Mouse (Mus musculus) heart, embryonic 16.5 days (tissue): Measurements from ENCODE around the gene Abi1. TPM values are rescaled to one million over a fixed set of nuclear protein-coding genes. Genes with fewer than 3 reads are reported as not detected.

Experiments
- ATAC-seq: fragments of 200-750 bp; cut with Nextera tagmentation; replicated peaks from 2 replicates; pipeline ENCODE4 v1.8.0; 2017; ENCODE audit warnings: moderate number of reproducible peaks; ENCODE audit not compliant: insufficient read depth, low FRiP score; ENCODE audit errors: extremely low read depth
- H3K27ac ChIP-seq: fragments of 300-500 bp; sonication (generic); 2 replicates; pipeline ENCODE4 v1.5.1; 2014; ENCODE audit warnings: mild to moderate bottlenecking, low read length, control low read depth, moderate library complexity
- H3K27me3 ChIP-seq: fragments of 300-500 bp; sonication (generic); 2 replicates; pipeline ENCODE4 v1.6.1; 2014; ENCODE audit warnings: low read length, mixed read lengths; ENCODE audit not compliant: control insufficient read depth, insufficient read depth
- H3K36me3 ChIP-seq: fragments of 300-500 bp; sonication (generic); 2 replicates; pipeline ENCODE4 v1.6.1; 2014; ENCODE audit not compliant: control insufficient read depth, insufficient read depth
- H3K4me1 ChIP-seq: fragments of 300-500 bp; sonication (generic); 2 replicates; pipeline ENCODE4 v1.6.1; 2014; ENCODE audit warnings: low read length, mixed read lengths; ENCODE audit not compliant: control insufficient read depth, insufficient read depth
- H3K4me2 ChIP-seq: fragments of 300-500 bp; sonication (generic); 2 replicates; pipeline ENCODE4 v1.6.1; 2014; ENCODE audit warnings: low read depth, mild to moderate bottlenecking, control low read depth, low read length
- H3K4me3 ChIP-seq: fragments of 300-500 bp; sonication (generic); 2 replicates; pipeline ENCODE4 v1.5.1; 2014; ENCODE audit warnings: mild to moderate bottlenecking, control low read depth, low read length
- H3K9ac ChIP-seq: fragments of 300-500 bp; sonication (generic); 2 replicates; pipeline ENCODE4 v1.6.1; 2014; ENCODE audit warnings: low read length, control low read depth
- H3K9me3 ChIP-seq: fragments of 300-500 bp; sonication (generic); replicated peaks from 2 replicates; pipeline ENCODE4 v1.6.1; 2016; ENCODE audit warnings: low read length; ENCODE audit not compliant: control insufficient read depth
- WGBS: fragments of 180-500 bp; shearing (Covaris S2); extraction: QIAGEN DNeasy Blood & Tissue Kit; methylation state at CpG from one replicate; pipeline ENCODE4 v1.1.7; 2014; 5-methylcytosine and 5-hydroxymethylcytosine counted together
- polyA plus RNA-seq: library from polyadenylated mRNA; unstranded; fragments of >200 nt; fragmentation: Nextera tagmentation; extraction: Ambion mirVana; gene quantifications from 2 replicates; pipeline ENCODE4 v1.2.1, GENCODE M21; 2015

Gene Abi1
- polyA plus RNA-seq, 1 experiment from 2014 or later = 36.5 TPM

GRCm38 (mm10) chr2:23039082-23040000 is 700 bp downstream of the Abi1 start:
- peak overlapping the region; percentile 98 for H3K27ac ChIP-seq
- H3K4me2 ChIP-seq = peak overlapping the region; percentile 86
- peak overlapping the region; percentile 94 for H3K9ac ChIP-seq
- H3K36me3 ChIP-seq = no peaks in the 10 kb centered on the region
- H3K9me3 ChIP-seq = no peaks in the 10 kb centered on the region
- H3K27me3 ChIP-seq = no peaks in the 10 kb centered on the region
- under 1% methylated on average over 50 of the region's 59 CpGs for WGBS
- peak; percentile 67 for ATAC-seq
- peak overlapping the region; percentile 88 for H3K4me3 ChIP-seq
- H3K4me1 ChIP-seq = peaks cover 14% of the 10 kb centered on the region

DNA sequence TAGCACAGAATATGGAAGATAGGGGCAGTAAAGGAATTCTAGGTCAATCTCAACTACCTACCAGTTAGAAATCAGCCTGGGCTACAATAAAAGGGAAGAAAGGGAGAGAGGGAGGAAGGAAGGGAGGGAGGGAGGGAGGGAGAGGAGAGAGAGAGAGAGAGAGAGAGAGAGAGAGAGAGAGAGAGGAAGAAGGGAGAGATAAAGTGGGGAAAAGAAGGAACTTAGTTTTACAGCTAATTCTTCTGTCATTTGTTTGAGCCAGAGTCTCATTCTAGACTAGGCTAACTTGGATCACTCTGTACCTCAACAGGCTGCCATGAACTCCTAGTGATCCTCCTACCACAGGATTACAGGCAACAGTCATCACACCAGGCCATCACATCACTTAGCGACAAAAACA is 4.6 kb downstream of the Abi1 start:
- H3K27ac ChIP-seq = no peak overlapping the region
- no peaks in the 10 kb centered on the region for H3K36me3 ChIP-seq
- H3K27me3 ChIP-seq = no peaks in the 10 kb centered on the region
- peaks cover 14% of the 10 kb centered on the region for H3K4me1 ChIP-seq
- no peak overlapping the region for H3K4me2 ChIP-seq
- ATAC-seq = no peak
- no peak overlapping the region for H3K4me3 ChIP-seq
- no peaks in the 10 kb centered on the region for H3K9me3 ChIP-seq
- H3K9ac ChIP-seq = no peak overlapping the region
- 98% methylated on average over 1 of the region's 1 CpGs for WGBS

- 0 out of 2 replicates have a peak, but pooled peaks cover 2% of the 10 kb centered on the region for H3K36me3 ChIP-seq
- no peak overlapping the region for H3K4me3 ChIP-seq
- peaks cover 14% of the 10 kb centered on the region for H3K4me1 ChIP-seq
- H3K27me3 ChIP-seq = no peaks in the 10 kb centered on the region
- no peak overlapping the region for H3K9ac ChIP-seq
- ATAC-seq = no peak
- WGBS = 59% methylated on average over 3 of the region's 3 CpGs
- H3K9me3 ChIP-seq = no peaks in the 10 kb centered on the region
- no peak overlapping the region for H3K4me2 ChIP-seq
- no peak overlapping the region for H3K27ac ChIP-seq
These were observed 5.2 kb downstream of the Abi1 start for GRCm38 (mm10) chr2:23034692-23035435.

GRCm38 (mm10) chr2:23030631-23031030 is 9.4 kb downstream of the Abi1 start:
- Histone ChIP-seq H3K4me3 (no peak overlapping the region), H3K4me2 (no peak overlapping the region), H3K36me3 (0 out of 2 replicates have a peak, but pooled peaks cover 7% of the 10 kb centered on the region), H3K27ac (no peak overlapping the region), H3K9me3 (no peaks in the 10 kb centered on the region), H3K4me1 (peaks cover 12% of the 10 kb centered on the region), H3K27me3 (no peaks in the 10 kb centered on the region), H3K9ac (no peak overlapping the region)
- no peak for ATAC-seq
- WGBS = 93% methylated on average over 4 of the region's 4 CpGs

- ATAC-seq = no peak
- 85% methylated on average over 4 of the region's 4 CpGs for WGBS
- peaks cover 8% of the 10 kb centered on the region for H3K4me1 ChIP-seq
These were observed 11.2 kb downstream of the Abi1 start for GRCm38 (mm10) chr2:23028826-23029225.

GRCm38 (mm10) chr2:23026379-23026778 is 13.7 kb downstream of the Abi1 start:
- Histone ChIP-seq H3K9me3 (no peaks in the 10 kb centered on the region), H3K4me1 (peaks cover 15% of the 10 kb centered on the region), H3K27me3 (no peaks in the 10 kb centered on the region), H3K4me2 (no peak overlapping the region), H3K36me3 (0 out of 2 replicates have a peak, but pooled peaks cover 7% of the 10 kb centered on the region), H3K9ac (no peak overlapping the region), H3K4me3 (no peak overlapping the region), H3K27ac (no peak overlapping the region)
- WGBS = 36% methylated on average over 1 of the region's 1 CpGs
- no peak; the same call in 1 of the 2 replicates for ATAC-seq

More at GRCm38 (mm10) chr2:23028826-23029225, 11.2 kb downstream of the Abi1 start:
- no peak overlapping the region for H3K27ac ChIP-seq
- no peaks in the 10 kb centered on the region for H3K9me3 ChIP-seq
- H3K27me3 ChIP-seq = no peaks in the 10 kb centered on the region
- H3K4me2 ChIP-seq = no peak overlapping the region
- H3K36me3 ChIP-seq = 0 out of 2 replicates have a peak, but pooled peaks cover 7% of the 10 kb centered on the region
- no peak overlapping the region for H3K9ac ChIP-seq
- no peak overlapping the region for H3K4me3 ChIP-seq

DNA sequence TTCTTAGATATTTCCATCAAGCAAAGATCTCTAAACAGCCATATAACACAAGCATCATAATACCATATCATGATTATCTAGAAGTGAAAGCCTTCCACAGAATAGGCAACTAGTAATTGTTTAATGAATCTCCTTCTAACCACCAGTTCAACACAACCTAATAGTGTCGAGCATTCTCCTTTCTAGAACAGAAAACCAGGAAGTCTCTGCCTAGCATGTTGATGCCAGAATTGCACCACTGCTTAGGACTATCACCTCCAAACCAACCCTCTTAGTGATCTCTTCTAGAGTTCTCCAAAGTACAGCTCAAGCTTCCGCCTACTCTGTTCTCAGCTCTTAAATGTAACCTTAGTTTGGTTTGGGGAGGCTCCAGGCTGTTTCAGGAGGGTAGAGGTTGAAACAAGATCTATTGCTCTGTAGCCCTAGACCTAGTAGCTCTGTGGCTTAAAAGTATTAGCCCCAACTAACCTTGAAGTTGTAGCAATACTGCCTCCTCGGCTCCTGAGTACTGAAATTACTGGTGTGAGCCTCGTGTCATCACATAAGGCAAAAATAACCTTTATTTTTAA is 16.2 kb downstream of the Abi1 start:
- Histone ChIP-seq H3K27me3 (no peaks in the 10 kb centered on the region), H3K36me3 (0 out of 2 replicates have a peak, but pooled peaks cover under 1% of the 10 kb centered on the region), H3K4me3 (no peak overlapping the region), H3K4me1 (peaks cover 15% of the 10 kb centered on the region), H3K9ac (no peak overlapping the region), H3K4me2 (no peak overlapping the region), H3K27ac (no peak overlapping the region), H3K9me3 (no peaks in the 10 kb centered on the region)
- WGBS = 88% methylated on average over 4 of the region's 4 CpGs
- ATAC-seq = no peak

- peaks cover 15% of the 10 kb centered on the region for H3K4me1 ChIP-seq
- no peak overlapping the region for H3K9ac ChIP-seq
- no peaks in the 10 kb centered on the region for H3K36me3 ChIP-seq
- H3K9me3 ChIP-seq = no peaks in the 10 kb centered on the region
- H3K4me2 ChIP-seq = no peak overlapping the region
- H3K27ac ChIP-seq = no peak overlapping the region
- no peak overlapping the region for H3K4me3 ChIP-seq
- ATAC-seq = no peak
- H3K27me3 ChIP-seq = no peaks in the 10 kb centered on the region
- WGBS = 85% methylated on average over 3 of the region's 3 CpGs
These were observed 17.0 kb downstream of the Abi1 start for GRCm38 (mm10) chr2:23023023-23023422.
